Mouse (Mus musculus) CH12.LX (cell line): ENCODE results near the gene Rnf38. TPM values are rescaled to one million over a fixed set of nuclear protein-coding genes. Genes with fewer than 3 reads are reported as not detected.

Source experiments
- DNase-seq: peaks from one replicate; pipeline ENCODE4 v3.0.0-alpha.2; 2013; ENCODE audit errors: extremely low read depth
- H3K27ac ChIP-seq: 2 replicates; pipeline ENCODE4 v1.5.1; 2012; ENCODE audit warnings: low read depth, mild to moderate bottlenecking, control low read depth, moderate library complexity; ENCODE audit not compliant: insufficient read depth
- H3K27me3 ChIP-seq: replicated peaks from 2 replicates; pipeline ENCODE3; 2012; ENCODE audit warnings: inconsistent platforms
- H3K36me3 ChIP-seq, 2 experiments: replicated peaks in 1 of 2; 2 replicates each; pipeline versions ENCODE3 to v1.6.1; 2012; ENCODE audit warnings: inconsistent platforms in 1 of 2, low read length in 1 of 2, mild to moderate bottlenecking in 1 of 2, mixed read lengths in 1 of 2, moderate library complexity in 1 of 2; ENCODE audit not compliant: control insufficient read depth in 1 of 2, insufficient read depth in 1 of 2
- H3K4me1 ChIP-seq, 2 experiments: 2 replicates each; pipeline ENCODE4 v1.6.1; 2012; ENCODE audit warnings: inconsistent platforms in 1 of 2, moderate library complexity in 1 of 2; ENCODE audit not compliant: insufficient read depth in 2 of 2, control insufficient read depth in 1 of 2
- H3K4me2 ChIP-seq: 2 replicates; pipeline ENCODE4 v1.6.1; 2012; ENCODE audit warnings: low read depth, mild to moderate bottlenecking, control low read depth; ENCODE audit not compliant: poor library complexity, insufficient read depth, severe bottlenecking
- H3K4me3 ChIP-seq, 3 experiments: fragments of 150-350 bp in 1 of 3; sonication (generic) in 1 of 3; replicated peaks in 1 of 3; 2 replicates each; pipeline versions ENCODE3 to v1.5.1; 2011 to 2012; ENCODE audit warnings: low read depth in 2 of 3, low read length in 2 of 3, mild to moderate bottlenecking in 2 of 3, moderate library complexity in 2 of 3, control low read depth in 1 of 3, improper control_type of control experiment in 1 of 3, inconsistent platforms in 1 of 3, mixed read lengths in 1 of 3; ENCODE audit not compliant: poor library complexity in 1 of 3
- H3K79me2 ChIP-seq: replicated peaks from 2 replicates; pipeline ENCODE4 v1.6.1; 2012; ENCODE audit warnings: mild to moderate bottlenecking, moderate library complexity; ENCODE audit not compliant: control insufficient read depth, poor library complexity, insufficient read depth, severe bottlenecking; ENCODE audit errors: extremely low read depth
- H3K9ac ChIP-seq: 2 replicates; pipeline ENCODE4 v1.6.1; 2012; ENCODE audit warnings: low read depth, mild to moderate bottlenecking, control low read depth, moderate library complexity; ENCODE audit not compliant: insufficient read depth
- H3K9me3 ChIP-seq: replicated peaks from 2 replicates; pipeline ENCODE3; 2012; ENCODE audit warnings: low read length, inconsistent platforms, mixed read lengths
- BHLHE40 ChIP-seq: IDR thresholded peaks from 2 replicates; pipeline ENCODE4 v1.6.1; 2011; ENCODE audit warnings: mild to moderate bottlenecking, low read depth, low read length, improper control_type of control experiment
- EP300 ChIP-seq: IDR thresholded peaks from 2 replicates; pipeline ENCODE4 v1.6.1; 2011; ENCODE audit warnings: low read length, improper control_type of control experiment
- ETS1 ChIP-seq: conservative IDR thresholded peaks from 2 replicates; pipeline ENCODE4 v1.6.1; 2012; ENCODE audit warnings: low read depth, mild to moderate bottlenecking, inconsistent platforms, low read length, improper control_type of control experiment, moderate library complexity
- MAFK ChIP-seq: IDR thresholded peaks from 2 replicates; pipeline ENCODE4 v1.6.1; 2011; ENCODE audit warnings: low read length, improper control_type of control experiment; ENCODE audit not compliant: insufficient replicate concordance
- MEF2A ChIP-seq: IDR thresholded peaks from 2 replicates; pipeline ENCODE4 v1.6.1; 2014; ENCODE audit warnings: low read depth, mild to moderate bottlenecking, inconsistent platforms, low read length, improper control_type of control experiment, borderline replicate concordance
- MYC ChIP-seq: IDR thresholded peaks from 2 replicates; pipeline ENCODE4 v1.6.1; 2011; ENCODE audit warnings: low read depth, mild to moderate bottlenecking, improper control_type of control experiment, low read length
- NRF1 ChIP-seq: IDR thresholded peaks from 2 replicates; pipeline ENCODE4 v1.6.1; 2014; ENCODE audit warnings: low read depth, mild to moderate bottlenecking, inconsistent platforms, low read length, improper control_type of control experiment, moderate library complexity
- PAX5 ChIP-seq: IDR thresholded peaks from 2 replicates; pipeline ENCODE4 v1.6.1; 2012; ENCODE audit warnings: low read length, inconsistent platforms, mixed read lengths
- POLR2A ChIP-seq: IDR thresholded peaks from 2 replicates; pipeline ENCODE4 v1.6.1; 2011; ENCODE audit warnings: low read depth, mild to moderate bottlenecking, improper control_type of control experiment, low read length
- RAD21 ChIP-seq: IDR thresholded peaks from 2 replicates; pipeline ENCODE4 v1.6.1; 2011; ENCODE audit warnings: low read depth, mild to moderate bottlenecking, low read length, improper control_type of control experiment, moderate library complexity
- SMC3 ChIP-seq: IDR thresholded peaks from 2 replicates; pipeline ENCODE4 v1.6.1; 2011; ENCODE audit warnings: low read depth, low read length, improper control_type of control experiment
- TCF12 ChIP-seq: IDR thresholded peaks from 2 replicates; pipeline ENCODE4 v1.6.1; 2014; ENCODE audit warnings: low read depth, mild to moderate bottlenecking, inconsistent platforms, low read length, improper control_type of control experiment
- UBTF ChIP-seq: IDR thresholded peaks from 2 replicates; pipeline ENCODE4 v1.6.1; 2012; ENCODE audit warnings: low read depth, mild to moderate bottlenecking, inconsistent platforms, low read length, improper control_type of control experiment, moderate library complexity
- ZC3H11A ChIP-seq: IDR thresholded peaks from 2 replicates; pipeline ENCODE4 v1.6.1; 2012; ENCODE audit warnings: low read depth, mild to moderate bottlenecking, inconsistent platforms, low read length, improper control_type of control experiment
- ZKSCAN1 ChIP-seq: IDR thresholded peaks from 2 replicates; pipeline ENCODE4 v1.6.1; 2012; ENCODE audit warnings: low read depth, inconsistent platforms, low read length, improper control_type of control experiment, borderline replicate concordance
- ZNF384 ChIP-seq: IDR thresholded peaks from 2 replicates; pipeline ENCODE4 v1.6.1; 2012; ENCODE audit warnings: low read depth, low read length, improper control_type of control experiment, inconsistent platforms
- dilution Hi-C: fragments of 300-500 bp; cut with MboI; formaldehyde crosslinking; loops from 2 replicates; pipeline ENCODE4 v1.14.3; 2020; ENCODE audit warnings: low sequenced_read_pairs; ENCODE audit not compliant: extremely low pct_unique_long_range_greater_than_20kb, extremely low pct_ligation_motif_present
- in situ Hi-C: fragments of 300-500 bp; cut with MboI; formaldehyde crosslinking; loops from 3 replicates; pipeline ENCODE4 v1.14.3; 2019; ENCODE audit warnings: low sequenced_read_pairs, low pct_ligation_motif_present, low pct_unique_long_range_greater_than_20kb, mixed read lengths
- polyA plus RNA-seq: library from polyadenylated mRNA; unstranded; fragments of >175 nt; gene quantifications from 2 replicates; pipeline ENCODE4 v1.2.1, GENCODE M21; 2012; ENCODE audit warnings: low read depth; ENCODE audit not compliant: insufficient read length
- total RNA-seq, 2 experiments: library from RNA; depleted of rRNA; stranded (reverse); fragments of 300-350 nt in 1 of 2; fragments of >200 nt in 1 of 2; gene quantifications; 2 replicates each; pipeline ENCODE4 v1.2.3; 2012 to 2014

The Rnf38 gene
- total and polyA plus RNA-seq, 3 experiments: 5.4 to 13.2 (median 6.6) TPM

GRCm38 (mm10) chr4:44106297-44106821 is 127.2 kb downstream of the Rnf38 start:
- H3K4me3 ChIP-seq: peak overlapping the region; percentile 18 to 37 (median 21)
- dilution Hi-C loops (no loop called here), in situ Hi-C loops (loop anchor here (5.0 kb wide), 1 partner anchor 34 kb away; no protein-coding TSS in a partner anchor)
- peak overlapping the region; percentile 70 for H3K4me2 ChIP-seq
- H3K79me2 ChIP-seq: no peaks in the 10 kb centered on the region
- TF ChIP-seq TCF12: 0 out of 2 replicates have a peak, but pooled peaks have one; percentile 2
- no peak for TF ChIP-seq BHLHE40
- peak; percentile 35 for TF ChIP-seq MYC
- peak; percentile 37 for TF ChIP-seq NRF1
- no peak for TF ChIP-seq MAFK
- no peaks in the 10 kb centered on the region for H3K9me3 ChIP-seq
- H3K27me3 ChIP-seq: peaks cover 1% of the 10 kb centered on the region
- no peaks in the 10 kb centered on the region for H3K36me3 ChIP-seq
- peak overlapping the region; percentile 26 for H3K27ac ChIP-seq
- H3K9ac ChIP-seq: peak overlapping the region; percentile 3; the same call in 1 of the 2 replicates
- peaks cover 9 to 32% of the 10 kb centered on the region in 2 experiments for H3K4me1 ChIP-seq
- DNase-seq: peak; percentile 15

GRCm38 (mm10) chr4:44104195-44104917 is 129.2 kb downstream of the Rnf38 start:
- no peak for TF ChIP-seq EP300
- no peak for TF ChIP-seq MYC
- no peak for TF ChIP-seq UBTF
- TF ChIP-seq POLR2A: no peak
- DNase-seq: no peak
- H3K27me3 ChIP-seq: peaks cover 1% of the 10 kb centered on the region
- no peaks in the 10 kb centered on the region for H3K9me3 ChIP-seq
- in situ Hi-C loops: no loop called here
- H3K4me1 ChIP-seq: peaks cover 11 to 32% of the 10 kb centered on the region in 2 experiments
- no peak overlapping the region for H3K4me2 ChIP-seq
- no peak overlapping the region for H3K4me3 ChIP-seq
- H3K9ac ChIP-seq: no peak overlapping the region
- no peaks in the 10 kb centered on the region for H3K79me2 ChIP-seq
- no peaks in the 10 kb centered on the region for H3K36me3 ChIP-seq
- dilution Hi-C loops: no loop called here
- no peak overlapping the region for H3K27ac ChIP-seq

- Histone ChIP-seq H3K36me3 (no peaks in the 10 kb centered on the region), H3K4me3 (no peak overlapping the region), H3K27ac (no peak overlapping the region), H3K27me3 (peaks cover 1% of the 10 kb centered on the region), H3K9ac (no peak overlapping the region), H3K4me2 (no peak overlapping the region), H3K79me2 (no peaks in the 10 kb centered on the region), H3K4me1 (peaks cover 11 to 32% of the 10 kb centered on the region in 2 experiments), H3K9me3 (no peaks in the 10 kb centered on the region)
- dilution Hi-C loops (no loop called here), in situ Hi-C loops (no loop called here)
- DNase-seq: no peak
- TF ChIP-seq ETS1 (no peak), ZKSCAN1 (no peak), ZNF384 (no peak), SMC3 (no peak), MYC (no peak), RAD21 (no peak), EP300 (no peak), MEF2A (no peak), ZC3H11A (no peak), PAX5 (no peak)
Observed at GRCm38 (mm10) chr4:44103620-44104019, 130.0 kb downstream of the Rnf38 start.
